Mouse (Mus musculus) heart, embryonic 16.5 days (tissue): ENCODE measurements around the gene Dicer1. TPM values are rescaled to one million over a fixed set of nuclear protein-coding genes. Genes with fewer than 3 reads are reported as not detected.
A peak's percentile ranks its signal among the peaks of the same experiment; 100 is the strongest.

Experiments used
- ATAC-seq: fragments of 200-750 bp; cut with Nextera tagmentation; replicated peaks from 2 replicates; pipeline ENCODE4 v1.8.0; 2017; ENCODE audit warnings: moderate number of reproducible peaks; ENCODE audit not compliant: insufficient read depth, low FRiP score; ENCODE audit errors: extremely low read depth
- H3K27ac ChIP-seq: fragments of 300-500 bp; sonication (generic); 2 replicates; pipeline ENCODE4 v1.5.1; 2014; ENCODE audit warnings: mild to moderate bottlenecking, low read length, control low read depth, moderate library complexity
- H3K27me3 ChIP-seq: fragments of 300-500 bp; sonication (generic); 2 replicates; pipeline ENCODE4 v1.6.1; 2014; ENCODE audit warnings: low read length, mixed read lengths; ENCODE audit not compliant: control insufficient read depth, insufficient read depth
- H3K36me3 ChIP-seq: fragments of 300-500 bp; sonication (generic); 2 replicates; pipeline ENCODE4 v1.6.1; 2014; ENCODE audit not compliant: control insufficient read depth, insufficient read depth
- H3K4me1 ChIP-seq: fragments of 300-500 bp; sonication (generic); 2 replicates; pipeline ENCODE4 v1.6.1; 2014; ENCODE audit warnings: low read length, mixed read lengths; ENCODE audit not compliant: control insufficient read depth, insufficient read depth
- H3K4me2 ChIP-seq: fragments of 300-500 bp; sonication (generic); 2 replicates; pipeline ENCODE4 v1.6.1; 2014; ENCODE audit warnings: low read depth, mild to moderate bottlenecking, control low read depth, low read length
- H3K4me3 ChIP-seq: fragments of 300-500 bp; sonication (generic); 2 replicates; pipeline ENCODE4 v1.5.1; 2014; ENCODE audit warnings: mild to moderate bottlenecking, control low read depth, low read length
- H3K9ac ChIP-seq: fragments of 300-500 bp; sonication (generic); 2 replicates; pipeline ENCODE4 v1.6.1; 2014; ENCODE audit warnings: low read length, control low read depth
- H3K9me3 ChIP-seq: fragments of 300-500 bp; sonication (generic); replicated peaks from 2 replicates; pipeline ENCODE4 v1.6.1; 2016; ENCODE audit warnings: low read length; ENCODE audit not compliant: control insufficient read depth
- whole genome bisulfite sequencing: fragments of 180-500 bp; shearing (Covaris S2); extraction: QIAGEN DNeasy Blood & Tissue Kit; methylation state at CpG from one replicate; pipeline ENCODE4 v1.1.7; 2014; 5-methylcytosine and 5-hydroxymethylcytosine counted together
- polyA plus RNA-seq: library from polyadenylated mRNA; unstranded; fragments of >200 nt; fragmentation: Nextera tagmentation; extraction: Ambion mirVana; gene quantifications from 2 replicates; pipeline ENCODE4 v1.2.1, GENCODE M21; 2015

Dicer1 gene
- polyA plus RNA-seq, 1 experiment from 2014 or later = 15.0 TPM

DNA sequence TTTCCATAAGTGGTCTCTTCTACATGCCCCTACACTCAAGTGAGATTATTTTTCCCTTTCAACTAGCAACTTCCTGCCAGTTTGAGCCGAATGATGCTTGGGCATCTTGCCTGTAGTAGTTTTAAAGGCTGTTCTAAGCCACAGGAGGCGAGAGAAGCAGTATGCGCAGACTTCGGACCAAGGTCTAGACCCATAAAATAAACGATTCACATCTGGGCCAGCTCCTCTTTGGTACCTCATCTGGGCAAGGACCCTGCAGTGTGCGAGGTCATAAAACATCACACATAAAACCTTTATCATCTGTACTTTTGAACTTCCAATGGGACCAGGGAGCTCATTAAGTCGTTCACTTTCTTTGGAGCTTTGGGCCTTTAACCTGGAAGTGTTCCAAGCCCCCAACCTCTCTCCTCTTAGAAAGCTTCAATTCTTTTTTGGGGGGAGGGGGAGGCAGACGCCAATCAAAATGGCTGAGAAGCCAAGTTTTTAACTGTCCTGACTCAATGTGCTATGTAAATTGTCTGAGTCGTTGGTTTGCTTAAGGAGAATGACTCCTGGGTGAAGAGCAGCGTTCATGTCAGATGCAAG, 17.5 kb upstream of the Dicer1 start:
- H3K36me3 ChIP-seq = no peaks in the 10 kb centered on the region
- no peaks in the 10 kb centered on the region for H3K4me1 ChIP-seq
- H3K4me2 ChIP-seq = no peak overlapping the region
- no peak overlapping the region for H3K27ac ChIP-seq
- 67% methylated on average over 10 of the region's 10 CpGs for WGBS
- no peak overlapping the region for H3K9ac ChIP-seq
- ATAC-seq = no peak
- no peaks in the 10 kb centered on the region for H3K9me3 ChIP-seq
- H3K27me3 ChIP-seq = no peaks in the 10 kb centered on the region
- no peak overlapping the region for H3K4me3 ChIP-seq

DNA sequence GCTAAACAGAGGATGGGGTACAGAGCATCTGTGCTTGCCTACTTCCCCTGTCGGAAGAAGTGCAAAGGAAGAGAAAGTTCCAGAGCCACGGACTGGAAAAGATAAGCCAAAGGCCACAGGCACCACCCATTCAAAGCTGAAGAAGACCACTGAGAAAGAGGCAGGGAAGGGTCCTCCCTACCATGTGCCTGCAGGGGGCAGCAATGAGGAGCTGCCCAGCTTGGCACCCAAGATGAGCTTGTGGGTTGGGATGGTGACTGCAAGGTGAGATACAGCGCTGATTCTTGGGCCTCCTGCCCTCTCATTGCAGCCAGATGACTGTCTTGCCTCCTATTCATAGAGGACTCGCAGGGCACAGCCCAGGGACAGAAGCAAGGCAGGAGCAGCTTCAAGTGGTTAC, 15.4 kb upstream of the Dicer1 start:
- WGBS = 63% methylated on average over 4 of the region's 4 CpGs
- H3K36me3 ChIP-seq = no peaks in the 10 kb centered on the region
- no peak overlapping the region for H3K4me3 ChIP-seq
- no peak overlapping the region for H3K27ac ChIP-seq
- no peak for ATAC-seq
- H3K27me3 ChIP-seq = no peaks in the 10 kb centered on the region
- H3K4me2 ChIP-seq = no peak overlapping the region
- no peak overlapping the region for H3K9ac ChIP-seq
- no peaks in the 10 kb centered on the region for H3K9me3 ChIP-seq
- H3K4me1 ChIP-seq = no peaks in the 10 kb centered on the region

DNA sequence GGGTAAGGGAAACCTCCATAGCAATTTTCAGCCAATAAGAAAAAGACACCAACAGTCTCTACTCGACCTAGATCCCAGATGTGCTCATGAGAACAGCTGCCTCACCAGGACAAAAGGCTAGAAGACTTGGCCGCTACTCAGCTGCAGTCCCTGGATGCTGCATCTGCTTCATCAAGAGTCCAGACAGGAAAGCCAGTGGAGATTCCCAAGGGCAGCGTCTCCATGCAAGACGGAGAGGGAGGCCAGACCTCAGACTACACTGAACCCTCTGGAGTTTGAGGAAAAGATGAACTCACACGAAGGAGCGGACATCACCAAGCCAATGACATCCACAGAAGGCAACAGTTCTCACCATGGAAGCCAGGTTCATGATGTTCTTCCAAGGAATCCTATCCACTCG, 14.0 kb upstream of the Dicer1 start:
- no peak overlapping the region for H3K27ac ChIP-seq
- no peaks in the 10 kb centered on the region for H3K9me3 ChIP-seq
- no peaks in the 10 kb centered on the region for H3K36me3 ChIP-seq
- H3K4me1 ChIP-seq = no peaks in the 10 kb centered on the region
- no peak for ATAC-seq
- H3K4me2 ChIP-seq = no peak overlapping the region
- H3K9ac ChIP-seq = no peak overlapping the region
- no peak overlapping the region for H3K4me3 ChIP-seq
- 73% methylated on average over 7 of the region's 7 CpGs for WGBS
- no peaks in the 10 kb centered on the region for H3K27me3 ChIP-seq

DNA sequence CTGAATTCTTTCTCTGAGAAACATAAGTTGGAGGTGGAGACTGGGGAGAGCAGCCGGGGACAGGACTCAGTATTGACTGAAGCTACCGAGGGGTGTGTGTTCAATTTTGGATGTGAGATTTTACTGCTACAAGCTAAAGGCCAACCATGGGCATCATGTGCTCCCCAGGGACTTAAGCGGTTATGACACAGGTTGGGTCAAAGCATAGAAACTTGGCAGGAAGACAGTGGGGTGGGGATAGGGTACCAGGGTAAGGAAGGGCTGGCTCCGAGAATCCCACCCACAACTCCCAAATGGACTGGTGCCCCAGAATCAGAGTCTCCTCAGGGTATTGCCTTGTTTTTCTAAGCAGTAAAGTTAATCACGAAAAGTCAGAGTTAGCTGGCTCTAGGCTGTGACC, 13.4 kb upstream of the Dicer1 start:
- no peak for ATAC-seq
- H3K4me2 ChIP-seq = no peak overlapping the region
- 66% methylated on average over 5 of the region's 5 CpGs for WGBS
- H3K9me3 ChIP-seq = no peaks in the 10 kb centered on the region
- no peaks in the 10 kb centered on the region for H3K36me3 ChIP-seq
- no peaks in the 10 kb centered on the region for H3K27me3 ChIP-seq
- no peak overlapping the region for H3K4me3 ChIP-seq
- H3K4me1 ChIP-seq = no peaks in the 10 kb centered on the region
- H3K9ac ChIP-seq = no peak overlapping the region
- no peak overlapping the region; the same call in 1 of the 2 replicates for H3K27ac ChIP-seq

DNA sequence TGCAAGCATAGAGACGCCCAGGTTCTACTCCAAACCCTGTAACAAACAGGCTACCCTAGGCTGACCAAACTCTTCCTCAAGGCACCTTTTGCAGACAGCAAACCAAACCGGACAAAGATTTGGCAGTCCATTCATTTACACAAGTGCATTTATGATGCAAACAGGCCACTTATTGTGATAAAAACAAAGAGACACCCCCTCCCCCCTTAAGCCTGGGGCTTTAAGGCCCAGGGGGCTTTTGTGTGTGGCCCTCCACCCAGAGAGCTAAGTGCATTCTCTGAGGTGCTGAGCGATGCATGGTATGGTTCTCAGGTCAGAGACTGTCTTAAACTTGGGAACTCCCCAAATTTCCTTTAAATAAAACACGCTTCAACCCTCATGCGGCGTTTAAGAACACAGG, 12.2 kb upstream of the Dicer1 start:
- Histone ChIP-seq H3K4me1 (no peaks in the 10 kb centered on the region), H3K9ac (no peak overlapping the region), H3K27me3 (no peaks in the 10 kb centered on the region), H3K27ac (no peak overlapping the region), H3K4me3 (no peak overlapping the region), H3K4me2 (no peak overlapping the region), H3K36me3 (no peaks in the 10 kb centered on the region), H3K9me3 (no peaks in the 10 kb centered on the region)
- 82% methylated on average over 6 of the region's 6 CpGs for WGBS
- ATAC-seq = no peak

DNA sequence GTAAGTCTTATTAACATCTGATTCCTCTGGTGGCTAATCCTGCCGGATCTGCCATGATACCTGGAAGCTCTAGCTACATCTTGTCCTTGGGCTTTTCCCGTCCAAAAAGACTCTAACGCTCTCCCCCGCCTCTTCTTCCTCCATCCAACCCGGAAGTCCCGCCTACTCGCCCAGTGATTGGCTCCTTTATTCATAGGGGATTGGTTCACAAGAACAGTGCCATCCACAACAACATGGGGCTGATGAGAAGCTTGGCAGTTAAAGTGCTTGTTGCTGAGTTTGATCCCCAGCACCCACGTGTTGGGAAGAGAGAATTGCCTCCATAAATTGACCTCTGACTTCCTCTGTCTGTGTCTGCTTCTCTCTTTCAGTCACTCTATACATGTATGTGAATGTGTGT, 9.7 kb upstream of the Dicer1 start:
- Histone ChIP-seq H3K9ac (no peak overlapping the region), H3K27ac (no peak overlapping the region), H3K27me3 (no peaks in the 10 kb centered on the region), H3K9me3 (no peaks in the 10 kb centered on the region), H3K36me3 (no peaks in the 10 kb centered on the region), H3K4me3 (no peak overlapping the region), H3K4me2 (no peak overlapping the region), H3K4me1 (no peaks in the 10 kb centered on the region)
- 78% methylated on average over 8 of the region's 8 CpGs for WGBS
- no peak for ATAC-seq

DNA sequence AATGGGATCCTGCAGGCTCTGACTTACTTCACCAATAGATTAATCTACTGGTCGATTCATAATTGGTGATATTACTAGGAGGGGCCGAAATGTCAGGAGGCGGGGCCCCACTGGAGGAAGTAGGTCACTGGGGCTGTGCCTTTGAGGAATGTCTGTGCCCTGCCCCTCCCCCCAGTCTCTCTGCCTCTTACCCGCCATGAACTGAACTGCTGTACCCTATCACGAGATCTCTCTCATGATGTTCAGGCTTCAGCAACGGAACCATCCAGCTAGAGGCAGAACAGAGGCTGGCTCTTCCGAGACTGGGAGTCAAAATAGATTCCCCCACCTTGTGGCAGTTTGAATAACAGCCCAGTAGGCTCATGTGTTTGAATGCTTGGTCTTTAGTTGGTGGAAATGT, 6.3 kb upstream of the Dicer1 start:
- Histone ChIP-seq H3K9me3 (no peaks in the 10 kb centered on the region), H3K27ac (no peak overlapping the region), H3K4me1 (no peaks in the 10 kb centered on the region), H3K36me3 (no peaks in the 10 kb centered on the region), H3K4me2 (no peak overlapping the region), H3K27me3 (no peaks in the 10 kb centered on the region), H3K4me3 (no peak overlapping the region), H3K9ac (no peak overlapping the region)
- no peak for ATAC-seq
- 87% methylated on average over 7 of the region's 7 CpGs for WGBS

DNA sequence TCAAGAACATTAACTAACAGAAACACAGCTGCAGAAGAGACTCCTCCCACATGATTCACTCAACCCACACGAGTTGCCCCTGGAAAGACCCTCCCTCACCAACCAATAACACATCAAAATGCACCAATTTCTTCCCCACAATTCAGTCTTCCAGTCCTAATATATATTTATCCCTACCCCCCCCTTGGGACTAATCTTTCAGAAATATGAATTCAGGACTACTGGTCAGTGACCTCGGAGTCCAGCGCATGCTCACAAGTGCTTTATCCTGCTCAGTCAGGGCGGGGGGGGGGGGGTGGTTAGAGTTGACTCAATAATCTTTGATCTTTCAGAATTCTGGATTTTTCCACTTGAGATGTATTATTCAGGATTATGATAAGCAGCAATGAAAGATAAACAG, 1.9 kb upstream of the Dicer1 start:
- no peak overlapping the region for H3K4me2 ChIP-seq
- no peaks in the 10 kb centered on the region for H3K9me3 ChIP-seq
- H3K4me1 ChIP-seq = peaks cover 28% of the 10 kb centered on the region
- H3K27me3 ChIP-seq = no peaks in the 10 kb centered on the region
- no peak for ATAC-seq
- WGBS = 66% methylated on average over 4 of the region's 4 CpGs
- no peak overlapping the region for H3K27ac ChIP-seq
- H3K4me3 ChIP-seq = no peak overlapping the region
- no peaks in the 10 kb centered on the region for H3K36me3 ChIP-seq
- H3K9ac ChIP-seq = no peak overlapping the region

DNA sequence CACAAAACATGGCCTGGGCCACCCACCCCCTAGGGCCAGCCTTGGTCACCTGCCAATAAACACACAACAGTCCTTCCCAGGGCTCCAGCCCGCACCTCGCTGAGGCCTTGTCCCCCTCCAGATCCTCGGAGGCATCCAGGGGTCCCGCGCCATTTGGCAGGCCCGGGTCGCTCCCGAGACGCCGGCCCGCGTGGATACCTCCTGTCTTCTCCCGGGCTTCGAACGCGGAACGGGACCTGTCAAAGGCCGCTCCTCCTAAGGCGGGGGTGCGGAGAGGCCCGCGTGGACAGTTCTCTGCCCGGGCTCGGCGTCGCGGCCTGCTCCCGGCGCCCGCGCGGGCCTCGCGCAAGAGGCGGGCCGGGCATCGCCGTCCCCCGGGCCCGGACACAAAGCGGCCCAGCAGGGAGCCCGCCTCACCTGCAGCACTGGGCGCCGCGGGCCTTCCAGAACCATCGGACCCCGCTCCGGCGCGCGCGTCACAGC, 380 bp downstream of the Dicer1 start:
- Histone ChIP-seq H3K27me3 (no peaks in the 10 kb centered on the region), H3K27ac (peak overlapping the region; percentile 86), H3K4me2 (peak overlapping the region; percentile 87), H3K36me3 (no peaks in the 10 kb centered on the region), H3K9me3 (no peaks in the 10 kb centered on the region), H3K9ac (peak overlapping the region; percentile 96), H3K4me1 (peaks cover 41% of the 10 kb centered on the region), H3K4me3 (peak overlapping the region; percentile 89)
- under 1% methylated on average over 50 of the region's 52 CpGs for WGBS
- peak; percentile 21 for ATAC-seq
